Mouse (Mus musculus): ENCODE measurements around the gene Rbm4.

Gene Rbm4

DNA sequence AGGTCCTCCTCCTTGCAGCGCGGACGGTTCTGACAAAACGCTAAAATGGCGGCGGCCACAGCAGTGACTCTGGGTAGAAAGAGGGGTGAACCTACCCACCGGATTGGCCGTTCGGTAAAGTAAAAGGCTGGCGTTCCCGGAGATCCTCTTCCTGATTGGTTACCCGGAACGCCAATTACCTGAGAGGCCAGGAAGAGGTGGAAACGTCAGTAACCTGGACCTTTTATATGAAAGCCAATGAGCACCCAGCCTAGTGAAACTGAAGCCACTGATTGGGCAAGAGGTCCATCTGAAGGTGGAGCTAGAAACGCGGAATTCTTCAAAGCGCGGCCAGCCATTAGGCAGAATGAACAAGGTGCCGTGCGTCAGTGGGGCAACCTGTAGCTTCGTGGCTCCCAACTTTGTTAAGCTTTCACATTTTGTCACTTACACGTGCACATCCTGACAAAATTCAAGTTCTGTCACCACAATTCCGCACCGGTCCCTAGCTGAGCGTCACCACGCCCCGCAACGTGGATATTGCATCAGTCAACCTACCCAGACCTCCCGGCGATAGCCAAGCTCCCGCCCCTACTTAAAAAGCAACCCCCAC is at the start of gene Rbm4:
Gene Rbm4, minus strand, starts transcription at position 71 of the 592 bp plus-strand sequence.
- DNase-seq: peak; percentile 100

DNA sequence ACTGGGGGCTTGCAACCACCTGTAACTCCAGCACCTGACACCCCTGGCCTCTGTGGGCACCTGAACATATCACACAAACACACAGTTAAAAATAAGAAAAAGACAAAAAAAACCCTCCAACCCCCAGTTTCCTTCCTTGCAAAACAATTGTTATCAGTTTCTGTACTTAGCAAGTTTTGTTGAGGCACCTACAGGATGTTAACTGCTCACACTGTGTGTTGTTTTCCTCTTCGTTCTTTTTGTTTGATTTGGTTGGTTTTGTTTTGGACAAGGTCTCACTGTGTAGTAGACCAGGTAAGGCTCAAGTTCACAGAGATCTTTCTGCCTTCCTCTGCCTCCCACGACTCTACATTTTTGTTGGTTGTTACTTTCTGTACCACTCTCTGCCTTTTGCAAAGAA is 48.9 kb upstream of the Rbm4 start:
- no peak for DNase-seq

DNA sequence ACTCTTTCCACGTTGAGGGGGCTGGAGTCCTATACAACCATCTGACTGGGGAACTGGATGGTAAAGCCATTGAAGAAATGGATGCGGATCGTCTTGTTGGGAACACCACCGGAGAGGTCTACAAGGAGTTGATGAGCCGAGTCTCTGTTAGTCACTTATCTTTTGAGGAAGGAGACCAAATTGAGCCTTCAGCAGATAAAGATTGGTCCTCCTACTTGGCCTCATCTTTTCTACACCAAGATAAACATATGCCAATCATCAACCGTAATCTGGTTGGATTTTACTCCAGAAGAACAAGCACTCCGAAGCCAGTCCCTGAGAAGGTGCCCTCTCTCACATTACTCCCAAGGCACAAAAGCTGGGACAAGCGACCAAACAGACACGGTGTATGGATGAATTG is 47.1 kb upstream of the Rbm4 start:
- DNase-seq: no peak

DNA sequence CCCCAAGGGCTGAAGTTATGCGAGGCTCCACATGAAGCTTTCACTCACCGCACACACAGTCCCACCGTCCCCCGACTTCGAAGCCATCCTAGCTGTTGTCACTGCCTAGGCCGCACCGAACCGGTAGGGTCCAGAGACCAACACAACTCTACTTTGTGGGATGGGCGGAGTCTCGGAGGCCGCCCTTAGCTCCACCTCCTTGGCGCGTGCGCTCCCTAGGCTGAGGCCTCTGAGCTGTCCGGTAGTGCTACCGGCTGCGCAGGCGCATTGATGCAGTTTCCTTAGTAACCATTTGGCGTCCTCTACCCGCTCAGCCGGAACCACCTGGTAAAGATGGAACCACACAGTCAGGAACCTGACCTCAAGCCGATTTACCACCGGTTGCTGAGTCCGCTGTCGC is 45.4 kb upstream of the Rbm4 start, which contains the start of the genes Ccs and Ccdc87:
Gene Ccs, minus strand, starts transcription at position 184 of the 400 bp plus-strand sequence.
Gene Ccdc87, plus strand, starts transcription at position 218 of the 400 bp plus-strand sequence.
- DNase-seq: peak; percentile 98

DNA sequence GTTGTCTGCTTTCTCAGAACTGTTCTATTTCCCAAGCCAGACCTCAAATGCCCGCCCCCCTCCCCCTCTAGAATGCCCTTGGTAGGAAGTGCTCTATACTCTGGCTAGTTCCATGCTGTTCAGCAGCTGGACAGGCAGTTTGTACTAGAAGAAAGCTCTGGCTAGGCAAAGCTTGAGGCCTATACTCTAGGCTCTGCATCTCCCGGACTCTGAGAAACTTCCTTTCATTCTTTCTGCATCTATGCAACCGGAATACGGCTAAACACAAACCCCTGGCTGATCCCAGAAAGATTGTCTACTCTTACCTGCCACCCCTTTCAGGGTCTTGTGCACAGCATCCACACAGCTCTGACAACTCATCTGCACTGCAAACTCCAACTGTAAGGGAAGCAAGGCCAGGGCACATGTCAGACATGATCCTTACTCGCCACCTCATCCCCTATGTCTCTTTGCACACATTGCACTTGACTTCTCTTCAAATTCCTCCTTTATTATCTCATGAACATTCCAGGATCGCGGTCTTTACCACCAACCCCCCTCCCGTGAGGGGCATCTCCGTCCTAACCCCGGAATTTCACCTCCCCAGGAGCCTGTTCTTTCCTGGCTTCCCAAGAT is 44.9 kb upstream of the Rbm4 start:
- no peak for DNase-seq

DNA sequence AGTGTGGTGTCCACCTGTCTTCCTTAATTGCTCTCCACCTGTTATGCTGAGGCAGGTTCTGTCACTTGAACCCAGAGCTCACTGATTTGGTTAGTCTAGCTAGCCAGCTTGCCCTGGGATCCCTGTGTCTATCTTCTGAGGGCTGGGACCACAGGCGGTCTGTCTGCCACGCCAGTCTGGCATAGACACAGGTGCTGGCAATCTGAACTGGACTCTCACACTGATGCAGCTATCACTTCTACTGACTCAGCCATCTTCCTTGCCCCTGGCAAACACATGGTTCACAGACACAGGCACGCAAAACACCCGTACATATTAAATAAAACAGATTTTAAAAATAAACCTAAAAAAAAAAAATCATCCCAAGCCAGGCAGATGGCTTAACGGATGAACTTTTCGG is 43.3 kb upstream of the Rbm4 start:
- no peak for DNase-seq

DNA sequence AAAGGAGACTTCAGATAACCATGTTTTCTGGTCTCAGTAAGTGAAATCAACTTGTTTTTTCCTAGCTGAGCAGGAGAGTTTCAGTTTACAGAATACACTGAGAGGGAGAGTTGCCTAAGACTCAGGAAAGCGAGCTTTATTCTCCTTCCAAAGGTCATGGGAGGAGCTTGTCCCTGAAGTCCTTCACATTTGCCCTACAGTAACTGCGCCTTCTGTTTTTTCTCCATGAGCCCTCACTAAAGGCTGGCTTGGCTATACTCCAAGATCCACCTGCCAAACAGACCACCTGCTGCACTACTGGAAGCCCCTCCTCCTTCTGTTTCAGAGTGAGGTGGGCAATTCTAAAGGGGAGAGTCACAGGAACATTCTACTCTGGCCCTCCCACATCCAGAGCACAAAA is 42.4 kb upstream of the Rbm4 start:
- DNase-seq: peak; percentile 21

DNA sequence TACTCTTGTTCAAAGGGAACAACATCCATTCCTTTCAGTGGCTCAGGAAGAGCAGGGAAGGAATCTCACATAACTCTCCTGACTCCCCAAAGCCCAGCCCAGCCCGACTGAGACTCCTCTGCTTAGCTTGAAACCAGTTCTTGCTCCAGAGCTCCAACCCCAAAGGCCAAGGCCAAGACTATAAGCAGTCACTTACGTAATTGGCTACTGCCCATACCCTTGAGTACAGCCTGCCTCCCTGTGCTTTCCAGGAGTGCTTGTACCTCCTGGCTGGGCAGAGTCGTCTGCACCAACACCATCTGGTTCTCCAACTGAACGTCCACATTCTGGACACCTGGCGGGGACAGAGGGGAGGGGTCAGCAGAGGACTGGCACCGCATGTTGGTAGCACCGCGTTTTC is 40.3 kb upstream of the Rbm4 start:
- peak; percentile 30 for DNase-seq

DNA sequence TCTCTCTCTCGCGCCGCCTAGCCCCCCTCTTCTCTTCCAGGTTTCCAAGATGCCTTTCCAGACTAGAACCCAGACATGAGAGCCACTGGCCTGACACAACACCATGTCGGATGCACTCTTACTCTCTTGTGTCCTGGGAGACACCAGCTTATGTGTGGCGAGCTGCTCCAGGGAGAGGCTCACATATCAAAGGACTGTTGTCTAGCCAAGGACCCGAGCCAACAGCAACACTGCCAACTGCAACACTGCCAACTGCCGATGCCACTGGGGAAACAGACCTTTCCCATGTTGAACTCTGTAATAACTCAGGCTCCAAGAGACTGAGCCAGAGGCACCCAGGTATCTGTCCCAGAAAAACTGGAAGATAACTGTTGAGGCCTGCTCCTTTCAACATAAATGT is 35.5 kb upstream of the Rbm4 start:
- DNase-seq: no peak

DNA sequence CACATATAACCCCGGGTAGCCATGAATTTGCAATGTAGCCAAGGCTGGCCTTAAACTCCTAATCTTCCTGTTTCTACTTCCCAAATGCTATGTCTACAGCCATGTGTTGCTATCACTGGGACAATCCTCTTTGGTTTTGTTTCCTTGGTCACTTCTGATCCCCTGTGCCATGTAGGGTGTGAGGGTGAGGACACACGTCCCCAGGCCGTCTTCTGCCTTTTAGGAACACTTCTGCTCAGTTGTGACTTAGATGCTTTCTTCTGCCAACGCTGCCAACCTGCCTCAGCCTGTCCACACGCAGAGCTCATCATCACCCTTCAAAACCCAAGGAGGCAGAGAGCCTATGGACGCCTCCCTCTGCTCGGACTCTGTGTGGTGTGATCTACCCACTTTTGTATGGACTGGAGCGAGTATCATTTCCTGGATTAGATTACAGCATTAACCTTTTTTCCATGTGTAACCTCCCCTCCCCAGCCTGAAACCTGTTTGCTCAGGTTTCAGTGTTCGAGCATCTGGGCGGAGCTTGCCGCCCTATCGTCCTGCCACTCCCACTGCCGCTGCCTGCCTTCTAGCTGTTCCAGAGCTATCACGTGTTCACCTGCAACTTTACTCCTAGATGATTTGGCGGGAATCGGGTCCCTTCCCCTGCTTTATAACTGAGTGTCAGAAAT is 34.9 kb upstream of the Rbm4 start:
- peak; percentile 73 for DNase-seq

DNA sequence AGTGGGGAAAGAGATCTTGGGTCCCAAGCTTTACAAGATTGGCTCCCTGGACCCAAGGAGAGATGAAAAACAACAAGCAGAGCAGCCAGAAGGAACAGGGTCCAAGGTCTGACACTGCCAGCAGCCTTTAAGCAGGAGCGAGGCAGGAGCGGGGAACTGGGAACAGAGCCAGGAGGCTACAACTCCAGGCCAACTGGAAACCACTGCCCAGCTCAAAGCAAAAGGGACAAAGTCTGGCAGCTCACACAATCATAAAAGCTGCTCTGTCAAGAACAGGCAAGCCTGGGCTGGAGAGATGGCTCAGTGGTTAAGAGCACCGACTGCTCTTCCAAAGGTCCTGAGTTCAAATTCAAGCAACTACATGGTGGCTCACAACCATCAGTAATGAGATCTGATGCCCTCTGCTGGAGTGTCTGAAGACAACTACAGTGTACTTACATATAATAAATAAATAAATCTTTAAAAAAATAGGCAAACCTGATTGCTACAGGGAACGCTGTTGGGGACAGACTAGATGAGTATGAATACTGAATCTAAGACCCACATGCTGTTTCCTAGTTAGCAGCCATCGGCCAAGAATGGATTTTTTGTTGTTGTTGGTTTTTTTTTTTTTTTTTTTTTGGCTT is 27.1 kb upstream of the Rbm4 start:
- peak; percentile 61 for DNase-seq

DNA sequence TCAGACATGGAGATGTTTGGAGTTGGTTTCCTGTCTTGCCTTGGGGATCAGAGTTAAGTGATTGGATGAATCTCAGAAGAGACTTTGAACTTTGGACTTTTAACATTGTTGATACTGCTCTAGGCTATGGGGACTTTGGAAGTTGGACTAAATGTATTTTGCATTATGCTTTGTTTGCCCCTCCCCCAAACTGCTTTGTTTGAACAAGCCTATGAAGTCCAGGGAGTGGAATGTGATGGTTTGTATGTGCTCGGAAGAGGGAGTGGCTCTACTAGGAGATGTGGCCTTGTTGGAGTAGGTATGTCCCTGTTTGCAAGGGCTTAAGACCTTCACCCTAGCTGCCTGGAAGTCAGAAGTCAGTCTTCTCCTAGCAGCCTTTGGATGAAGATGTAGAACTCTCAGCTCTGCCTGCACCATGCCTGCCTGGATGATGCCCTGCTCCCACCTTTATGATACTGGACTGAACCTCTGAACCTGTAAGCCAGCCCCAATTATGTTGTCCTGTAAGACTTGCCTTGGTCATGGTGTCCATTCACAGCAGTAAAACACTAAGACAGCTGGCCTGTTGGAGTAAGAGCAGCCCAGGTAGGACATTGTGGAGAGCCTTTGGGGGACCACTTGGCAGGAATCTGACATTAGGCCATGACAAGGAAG is 23.6 kb upstream of the Rbm4 start:
- DNase-seq: no peak

DNA sequence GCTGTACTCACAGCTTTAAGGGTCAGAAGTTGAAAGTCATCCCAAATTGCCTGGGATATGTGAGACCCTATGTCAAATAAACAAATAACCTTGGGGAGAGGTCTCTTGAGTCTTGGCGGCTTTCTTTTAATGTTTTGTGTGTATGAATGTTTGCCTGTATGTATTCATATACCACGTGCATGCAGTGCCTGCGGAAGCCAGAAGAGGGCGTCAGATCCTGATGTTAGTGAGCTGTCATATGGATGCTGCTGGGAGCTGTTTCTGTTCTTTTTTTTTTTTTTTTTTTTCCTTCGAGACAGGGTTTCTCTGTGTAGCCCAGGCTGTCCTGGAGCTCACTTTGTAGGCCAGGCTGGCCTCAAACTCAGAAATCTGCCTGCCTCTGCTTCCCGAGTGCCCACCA is 19.3 kb upstream of the Rbm4 start:
- DNase-seq: peak; percentile 38

DNA sequence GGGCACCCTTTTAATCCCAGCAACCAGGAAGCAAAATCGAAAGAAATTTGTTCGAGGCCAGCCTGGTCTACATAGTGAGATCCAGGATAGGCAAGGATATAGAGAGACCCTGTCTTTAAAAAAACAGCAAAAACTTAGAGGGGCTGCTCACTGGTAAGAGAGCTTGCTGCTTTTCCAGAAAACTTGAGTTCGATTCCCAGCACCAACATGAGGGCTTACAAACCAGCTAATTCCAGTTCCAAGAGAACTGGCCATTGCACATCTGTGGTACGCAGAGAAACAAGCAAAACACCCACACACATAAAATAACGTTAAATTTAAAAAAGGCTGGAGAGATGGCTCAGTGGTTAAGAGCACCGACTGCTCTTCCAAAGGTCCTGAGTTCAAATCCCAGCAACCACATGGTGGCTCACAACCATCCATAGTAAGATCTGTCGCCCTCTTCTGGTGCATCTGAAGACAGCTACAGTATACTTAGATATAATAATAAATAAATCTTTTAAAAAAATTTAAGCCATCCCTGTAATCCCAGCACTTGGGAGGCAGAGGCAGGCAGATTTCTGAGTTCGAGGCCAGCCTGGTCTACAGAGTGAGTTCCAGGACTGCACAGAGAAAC is 18.7 kb upstream of the Rbm4 start:
- DNase-seq: peak; percentile 53

DNA sequence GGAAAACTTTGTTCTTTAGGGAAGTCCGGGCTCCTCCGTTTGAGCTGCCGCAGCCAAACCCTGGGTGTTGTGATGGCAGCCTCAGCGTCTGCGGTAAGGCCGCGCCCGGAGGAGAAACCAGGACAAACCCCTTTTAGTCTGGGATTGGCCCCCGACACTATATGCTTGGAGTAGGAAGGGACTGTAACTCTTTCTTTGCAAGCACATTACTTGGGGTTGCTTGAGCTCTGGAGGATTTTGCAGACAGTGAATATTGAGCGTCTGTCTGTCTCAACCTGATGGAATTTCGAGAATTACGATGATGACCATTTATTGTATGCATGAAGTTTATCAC is 18.2 kb upstream of the Rbm4 start:
- DNase-seq: no peak

DNA sequence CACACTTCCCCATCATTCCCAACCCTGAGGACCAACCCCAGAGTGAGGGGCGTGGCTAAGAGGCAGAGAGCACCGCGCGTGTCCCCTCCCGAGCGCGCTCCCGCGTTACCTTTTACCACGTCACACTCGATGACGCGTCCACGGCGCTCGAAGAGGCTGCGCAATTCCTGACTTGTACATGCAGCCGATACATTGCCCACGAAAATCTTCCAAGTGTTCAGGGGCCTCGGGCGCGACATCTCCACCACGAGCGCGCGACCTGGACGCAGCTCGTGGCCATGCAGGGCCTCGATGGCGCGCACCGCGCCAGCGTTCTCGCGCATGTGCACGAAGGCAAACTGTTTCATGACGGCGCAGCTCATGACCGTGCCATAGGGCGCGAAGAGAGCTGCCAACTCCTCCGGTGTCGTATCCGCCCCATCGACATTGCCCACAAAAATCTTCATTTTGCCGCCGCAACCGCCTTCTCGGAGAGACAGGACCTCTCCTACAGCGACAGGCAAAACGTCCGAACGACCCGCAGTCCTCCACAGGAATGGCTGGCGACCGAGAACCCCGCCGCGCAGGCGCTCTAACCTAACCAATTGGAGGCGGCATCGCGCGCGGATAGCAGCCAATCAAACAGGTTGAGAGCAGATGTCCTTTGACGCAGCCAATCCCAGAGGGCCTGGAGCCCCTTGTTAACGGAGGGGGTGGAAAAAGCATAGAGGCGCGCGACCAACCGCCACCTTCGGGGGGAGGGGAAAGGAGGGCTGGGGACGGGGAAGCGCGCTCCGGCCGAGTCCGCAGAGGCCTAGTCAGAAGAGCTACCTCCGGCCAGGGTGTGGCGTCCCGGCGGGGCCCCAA is 17.6 kb upstream of the Rbm4 start, which contains the start of the genes Gm21992 and Rbm14:
Gene Gm21992, minus strand, starts transcription at position 550 of the 846 bp plus-strand sequence.
Gene Rbm14, minus strand, starts transcription at position 572 of the 846 bp plus-strand sequence.
- DNase-seq: peak; percentile 99

DNA sequence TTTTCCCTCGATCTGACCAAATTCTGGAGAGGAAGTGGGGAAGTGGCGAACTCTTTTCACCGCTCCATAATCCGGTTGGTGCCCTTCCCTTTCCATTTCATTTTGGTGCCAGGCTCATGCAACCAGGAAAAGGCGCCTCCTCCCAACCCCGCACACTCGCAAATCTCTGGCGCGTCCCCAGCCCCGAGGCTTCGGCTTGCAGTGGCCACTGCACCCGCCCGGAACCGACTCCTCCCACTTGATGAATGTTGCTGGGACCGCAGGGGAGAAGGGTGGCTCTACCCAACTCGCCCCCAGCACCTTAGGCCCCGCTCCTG is 17.0 kb upstream of the Rbm4 start:
- no peak for DNase-seq

DNA sequence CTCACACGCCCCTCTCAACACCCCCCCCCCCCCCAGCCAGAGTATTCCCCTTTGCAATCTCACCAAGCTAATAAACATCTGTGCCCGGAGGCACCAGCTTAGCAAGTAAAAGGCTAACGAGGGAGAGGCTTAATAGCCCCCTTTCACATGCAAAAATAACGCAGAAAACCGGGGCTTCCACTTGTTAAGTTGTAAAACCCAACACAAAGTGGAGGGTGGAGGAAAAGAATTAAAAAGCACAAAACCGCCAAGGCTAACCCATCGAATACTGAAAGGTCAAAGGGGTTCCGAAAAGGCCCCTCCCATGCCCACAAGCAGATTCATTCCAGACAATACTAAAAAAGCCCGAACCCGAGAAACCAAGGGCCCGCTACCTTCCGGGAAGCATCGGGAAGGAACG is 16.6 kb upstream of the Rbm4 start:
- no peak for DNase-seq

DNA sequence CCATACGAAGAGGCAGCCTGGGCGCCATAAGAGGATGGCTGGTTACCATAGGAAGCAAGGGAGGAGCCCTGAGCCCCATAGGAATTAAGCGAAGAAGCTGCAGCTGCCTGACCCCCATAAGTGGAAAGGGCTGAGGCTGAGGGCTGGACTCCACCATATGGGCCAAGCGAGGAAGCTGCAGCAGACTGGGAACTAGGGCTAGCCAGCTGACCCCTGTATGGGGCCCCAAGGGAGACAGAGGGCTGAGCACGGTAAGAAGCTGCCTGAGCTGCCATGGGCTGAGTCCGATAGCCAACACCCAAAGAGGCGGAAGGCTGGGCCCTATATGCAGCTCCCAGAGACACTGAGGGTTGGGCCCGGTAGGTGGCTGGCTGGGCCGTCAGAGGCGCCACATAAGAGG is 9.6 kb upstream of the Rbm4 start:
- DNase-seq: no peak

DNA sequence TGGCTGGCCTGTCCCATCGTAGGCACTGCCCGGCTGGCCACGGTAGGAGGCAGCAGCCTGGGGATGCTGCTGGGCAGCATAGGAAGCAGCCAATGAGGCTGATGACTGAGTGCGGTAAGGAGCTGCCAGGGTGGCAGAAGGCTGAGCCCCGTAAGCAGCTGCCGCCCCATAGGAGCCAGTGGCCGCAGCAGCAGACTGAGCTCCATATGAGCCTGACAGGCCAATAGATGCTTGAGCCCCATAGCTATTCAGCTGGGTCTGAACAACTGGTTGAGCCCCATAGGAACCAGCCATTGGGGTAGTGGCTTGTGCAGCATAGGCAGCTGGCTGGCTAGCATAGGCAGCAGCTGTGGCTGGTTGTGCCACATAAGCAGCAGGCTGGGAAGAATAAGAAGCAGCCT is 9.0 kb upstream of the Rbm4 start:
- DNase-seq: no peak

DNA sequence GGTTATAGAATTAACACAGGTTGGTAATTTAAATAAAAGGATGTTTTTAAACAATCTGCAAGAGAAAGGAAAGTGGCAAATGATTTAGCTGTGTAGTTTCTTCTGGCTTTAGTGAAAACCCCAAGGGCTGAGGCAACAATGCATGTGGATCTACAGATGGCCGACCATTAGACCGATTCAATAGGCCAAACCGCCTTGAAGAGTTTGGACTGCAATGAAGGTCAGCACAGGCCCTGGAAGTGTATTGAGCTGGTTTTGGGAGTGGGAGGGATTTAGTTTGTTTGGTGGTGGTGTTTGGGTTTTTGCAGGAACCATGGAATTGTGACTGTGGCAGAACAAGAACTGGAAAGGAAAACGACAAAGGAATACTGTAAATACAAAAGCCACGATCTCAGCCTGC is 5.4 kb upstream of the Rbm4 start:
- DNase-seq: no peak

DNA sequence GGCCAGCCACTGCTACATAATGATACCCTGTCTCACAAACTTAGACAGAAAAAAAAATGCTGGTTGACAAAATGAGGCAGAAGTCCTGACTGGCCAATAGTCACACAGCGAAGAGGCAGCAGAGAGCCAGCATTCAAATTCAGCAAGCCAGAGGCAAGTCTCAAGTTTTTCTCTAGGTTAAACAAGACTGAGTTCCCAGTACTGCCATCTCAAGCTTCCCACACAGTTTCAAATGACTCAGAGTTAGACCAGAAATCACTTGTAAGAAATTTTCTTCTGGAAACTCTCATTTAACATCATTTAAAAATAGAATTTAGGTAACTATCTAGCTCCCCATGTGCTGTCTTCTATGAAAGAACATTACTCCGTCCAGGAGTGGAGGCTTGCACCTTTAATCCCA is 4.1 kb upstream of the Rbm4 start:
- DNase-seq: no peak
